Mouse (Mus musculus): ENCODE measurements around the gene Adprm.
A peak's percentile ranks its signal among the peaks of the same experiment; 100 is the strongest.
"Not testable (repeated sequence)": the region's sequence is repeated elsewhere in the genome, so short reads cannot be mapped to it uniquely, and the experiment has no call there.

The Adprm gene

DNA sequence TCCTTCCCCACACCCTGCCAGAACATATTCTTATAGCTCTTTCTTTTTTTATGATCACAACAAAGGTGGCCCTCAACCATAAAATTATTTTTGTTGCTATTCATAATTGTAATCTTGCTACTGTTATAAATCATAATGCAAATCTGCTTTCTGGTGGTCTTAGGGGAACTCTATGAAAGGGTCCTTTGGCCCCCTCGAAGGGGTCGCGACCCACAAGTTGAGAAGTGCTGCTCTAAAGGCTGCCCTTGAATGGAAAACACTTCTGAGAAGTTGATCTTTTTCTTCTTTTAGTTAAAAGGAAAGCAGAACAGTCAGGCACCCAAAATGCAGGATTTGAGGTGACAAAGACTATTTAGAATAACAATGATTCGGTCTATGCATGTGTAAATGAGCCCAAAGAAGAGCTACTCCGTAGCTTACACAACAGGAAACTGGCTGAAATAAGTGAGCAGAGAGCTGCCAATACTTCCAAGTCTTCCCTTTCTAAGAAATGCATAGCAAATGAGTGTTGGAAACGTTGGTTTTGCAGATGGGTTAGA lies 28.5 kb downstream of the Adprm start:
- no peak for DNase-seq (ENCODE audit: extremely low spot score)

DNA sequence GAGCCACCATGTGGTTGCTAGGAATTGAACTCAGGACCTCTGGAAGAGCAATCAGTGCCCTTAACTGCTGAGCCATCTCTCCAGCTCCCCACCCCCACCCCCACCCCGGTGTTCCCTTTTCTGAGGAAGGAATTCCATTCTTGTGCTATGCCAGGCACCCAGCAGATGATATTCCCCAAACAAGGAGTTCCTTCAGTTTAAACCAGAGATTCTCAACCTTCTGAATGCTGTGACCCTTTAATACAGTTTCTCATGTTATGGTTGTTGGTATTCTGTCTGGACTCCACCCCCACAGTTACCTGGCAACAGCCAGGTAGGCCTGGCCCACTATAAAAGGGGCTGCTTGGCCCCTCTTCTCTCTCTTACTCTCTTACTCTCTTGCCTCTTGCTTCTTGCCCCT lies 29.2 kb downstream of the Adprm start:
- not testable (repeated sequence) for DNase-seq (ENCODE audit: extremely low spot score)

DNA sequence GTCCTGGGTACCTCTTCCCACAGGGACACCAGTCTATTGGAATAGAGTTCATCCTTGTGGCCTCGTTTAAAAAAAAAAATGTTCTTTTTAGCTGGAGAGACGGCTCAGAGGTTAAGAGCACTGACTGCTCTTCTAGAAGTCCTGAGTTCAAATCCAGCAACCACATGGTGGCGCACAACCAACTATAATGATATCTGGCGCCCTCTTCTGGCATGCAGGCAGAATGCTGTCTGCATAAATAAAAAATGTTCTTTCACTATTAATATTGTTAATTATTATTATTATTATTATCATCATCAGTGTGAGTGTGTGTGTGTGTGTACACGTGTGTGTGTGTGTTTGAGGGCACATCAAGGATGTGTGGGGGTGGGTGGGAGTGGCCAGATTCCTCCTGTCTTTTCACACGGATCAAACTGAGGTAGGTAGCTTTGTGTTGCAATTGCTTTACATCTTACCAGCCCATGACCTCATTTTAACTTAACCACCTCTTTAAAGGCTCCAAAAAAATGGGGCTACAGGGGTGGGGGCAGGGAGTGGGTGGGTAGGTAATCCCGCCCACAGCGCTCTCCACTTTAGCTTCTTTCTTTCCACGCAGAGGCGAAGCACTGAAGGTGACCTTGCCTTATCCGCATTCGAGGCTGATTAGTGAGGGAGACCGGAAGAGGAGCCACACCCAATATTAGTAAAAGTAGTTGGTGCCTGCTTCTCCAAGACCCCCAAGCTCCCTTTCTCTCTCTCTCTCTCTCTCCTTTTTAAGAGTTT lies 29.9 kb downstream of the Adprm start:
- DNase-seq (ENCODE audit: extremely low spot score): no peak

DNA sequence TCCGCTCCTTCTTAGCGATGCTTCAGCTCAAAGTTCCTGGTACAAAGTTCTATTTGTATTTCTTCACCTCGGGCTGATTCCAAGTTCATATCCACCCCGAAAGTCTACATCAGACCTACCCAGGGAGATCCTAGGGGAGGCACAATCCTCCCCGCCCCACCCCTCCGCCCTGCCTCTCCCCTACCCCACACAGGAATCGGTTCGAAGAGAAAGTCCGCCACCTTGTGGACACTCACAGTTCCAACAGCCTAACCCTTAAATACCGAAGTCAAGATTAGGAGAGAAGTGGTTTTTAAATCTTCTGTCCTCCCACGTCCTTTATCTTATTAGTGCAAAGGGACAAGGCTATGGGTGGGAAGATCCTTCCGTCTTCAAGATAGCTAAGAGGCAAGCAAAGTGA lies 31.4 kb downstream of the Adprm start:
- peak; percentile 74 for DNase-seq (ENCODE audit: extremely low spot score)

DNA sequence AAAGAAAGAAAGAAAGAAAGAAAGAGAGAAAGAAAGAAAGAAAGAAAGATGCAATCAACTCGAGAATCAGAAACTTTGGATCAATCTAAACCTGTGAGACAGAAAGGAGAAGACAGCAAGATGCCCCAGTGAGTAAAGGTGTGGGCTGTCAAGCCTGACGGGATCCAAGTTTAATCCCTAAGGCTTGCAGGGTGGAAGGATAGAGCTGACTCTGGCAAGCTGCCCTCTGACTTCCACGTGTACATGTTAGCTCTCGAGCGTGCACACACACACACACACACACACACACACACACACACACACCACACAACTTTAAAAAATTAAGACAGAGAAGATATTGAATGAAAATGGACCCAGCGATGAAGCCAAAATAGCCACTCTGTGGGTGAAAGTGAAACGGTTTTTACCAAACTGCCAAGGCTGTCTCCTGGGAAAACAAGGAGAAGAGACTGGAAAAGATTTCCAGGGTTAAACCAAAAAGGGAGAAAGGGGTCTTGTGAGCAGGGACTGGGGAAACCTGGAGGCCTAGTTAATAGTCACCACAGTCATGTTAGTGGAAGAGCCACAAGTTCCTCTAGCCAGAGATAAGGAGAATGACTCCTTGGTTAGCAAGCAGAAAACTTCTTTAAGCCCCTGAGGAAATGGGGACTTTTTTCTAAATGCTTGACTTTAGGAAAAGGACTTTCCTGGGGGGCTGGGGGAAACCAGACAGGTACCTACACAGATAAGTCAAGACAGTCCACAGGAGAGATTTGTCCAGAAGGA lies 32.5 kb downstream of the Adprm start:
- no peak for DNase-seq (ENCODE audit: extremely low spot score)

DNA sequence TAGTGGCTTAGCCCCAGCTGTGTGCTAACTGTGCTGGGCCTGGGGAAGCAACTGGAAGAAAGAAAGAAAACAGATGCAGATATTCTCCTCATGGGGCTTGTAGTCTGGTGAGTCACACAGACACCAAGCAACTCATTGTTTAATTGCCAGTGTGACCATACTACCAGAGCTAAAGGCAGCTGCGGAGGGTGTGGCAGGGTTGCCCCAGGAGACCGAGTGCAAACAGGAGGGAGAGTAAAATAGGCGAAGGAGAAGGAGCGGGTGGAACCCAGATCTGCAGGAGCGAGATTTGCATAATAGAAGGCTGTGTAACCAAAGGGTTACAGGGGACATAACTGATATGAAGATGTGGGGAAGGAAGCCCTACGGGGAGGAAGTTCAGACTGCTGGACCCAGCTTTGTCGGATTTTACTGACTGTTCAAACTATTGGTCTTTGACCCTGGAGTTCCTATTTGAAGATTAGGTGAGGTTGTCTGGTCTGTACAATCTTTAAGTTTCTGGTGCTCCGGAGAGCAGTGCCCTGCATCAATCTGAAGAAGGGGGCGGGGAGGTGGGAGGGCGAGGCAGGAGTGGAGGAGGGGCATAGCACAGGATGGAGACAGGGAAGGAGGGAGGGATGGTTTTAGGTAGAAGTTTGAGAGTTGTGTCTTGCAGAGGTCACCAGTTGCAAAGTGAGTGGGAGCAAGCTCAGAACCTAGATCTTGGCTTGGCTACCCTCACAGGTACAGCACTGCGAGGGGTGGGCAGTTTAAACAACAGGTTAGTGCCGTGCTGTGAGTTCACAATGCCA lies 34.4 kb downstream of the Adprm start:
- DNase-seq (ENCODE audit: extremely low spot score): no peak

DNA sequence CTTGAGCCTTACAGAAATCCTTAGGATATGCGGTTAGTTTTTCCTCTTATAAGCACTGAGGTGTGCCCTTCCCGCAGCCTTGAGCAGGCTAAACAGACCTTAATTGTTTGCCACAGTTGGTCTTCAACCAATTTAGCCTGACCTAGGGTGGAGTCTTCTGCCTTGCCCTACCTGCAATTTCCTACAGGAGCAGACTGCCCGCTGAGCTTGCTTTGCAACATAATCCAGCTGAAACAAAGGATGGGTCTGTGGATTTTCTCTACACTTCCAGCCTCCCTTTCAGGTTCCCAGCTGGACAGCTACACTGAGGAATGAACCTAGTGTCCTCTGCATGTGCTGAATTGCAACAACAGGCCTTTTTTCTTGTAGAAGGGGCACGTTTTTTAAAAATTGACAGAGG lies 40.8 kb downstream of the Adprm start:
- no peak for DNase-seq (ENCODE audit: extremely low spot score)

DNA sequence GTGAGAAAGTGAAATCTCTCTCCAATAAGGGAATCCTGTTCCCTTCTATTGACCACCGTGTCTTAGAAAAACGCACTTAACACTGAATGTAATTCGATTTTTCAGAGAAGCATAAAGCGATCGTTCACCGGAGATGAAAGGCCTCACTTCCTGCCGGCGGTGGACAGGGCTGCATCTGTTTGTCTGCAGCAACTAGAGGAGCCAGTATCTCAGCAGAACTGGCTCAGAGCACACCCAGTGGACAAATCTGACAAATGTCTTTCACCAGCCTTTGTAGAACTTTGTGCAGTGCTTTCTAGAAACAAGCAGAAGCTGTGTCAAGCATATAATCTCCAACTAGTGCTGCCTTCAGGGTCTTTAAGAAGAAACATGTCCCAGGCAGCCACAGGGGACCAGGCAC lies 42.0 kb downstream of the Adprm start:
- DNase-seq (ENCODE audit: extremely low spot score): peak; percentile 38

DNA sequence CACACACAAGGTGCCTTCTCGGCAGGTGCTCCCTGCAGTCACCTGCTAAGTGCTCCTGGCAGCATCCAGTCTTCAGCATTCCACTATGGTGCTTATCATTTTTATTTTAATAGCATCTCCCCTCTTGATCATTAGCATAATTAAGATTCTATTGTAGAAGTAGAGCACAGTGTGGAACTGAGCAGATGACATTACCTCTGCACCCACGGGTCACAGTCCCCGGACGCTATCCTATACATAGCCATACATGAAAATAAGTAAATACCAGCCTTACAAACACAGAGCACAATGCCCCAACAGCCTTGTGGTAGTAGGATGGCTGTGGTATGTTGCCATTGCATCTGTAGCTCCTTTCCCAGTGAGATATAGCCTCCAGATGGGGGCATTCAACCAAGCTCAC lies 43.9 kb downstream of the Adprm start:
- no peak for DNase-seq (ENCODE audit: extremely low spot score)

DNA sequence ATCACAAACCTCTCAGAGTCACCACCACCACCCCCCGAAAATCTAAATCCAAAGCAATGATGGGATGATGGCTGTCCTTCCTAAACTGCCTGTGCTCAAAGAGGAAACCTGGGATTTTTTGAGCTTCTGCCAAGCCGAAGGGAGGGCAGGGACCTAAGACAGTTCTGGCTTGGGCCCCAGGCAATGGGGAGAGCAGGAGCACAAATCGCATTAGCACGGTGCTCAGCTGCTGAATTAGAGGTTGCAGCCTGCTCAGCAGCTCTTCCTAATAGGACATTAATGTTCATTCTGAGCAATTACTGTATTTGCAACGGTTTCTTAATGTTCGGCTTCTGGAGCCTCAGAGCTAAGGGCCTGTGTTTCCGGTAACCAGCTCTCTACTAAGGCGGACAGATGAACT lies 44.4 kb downstream of the Adprm start:
- no peak for DNase-seq (ENCODE audit: extremely low spot score)

DNA sequence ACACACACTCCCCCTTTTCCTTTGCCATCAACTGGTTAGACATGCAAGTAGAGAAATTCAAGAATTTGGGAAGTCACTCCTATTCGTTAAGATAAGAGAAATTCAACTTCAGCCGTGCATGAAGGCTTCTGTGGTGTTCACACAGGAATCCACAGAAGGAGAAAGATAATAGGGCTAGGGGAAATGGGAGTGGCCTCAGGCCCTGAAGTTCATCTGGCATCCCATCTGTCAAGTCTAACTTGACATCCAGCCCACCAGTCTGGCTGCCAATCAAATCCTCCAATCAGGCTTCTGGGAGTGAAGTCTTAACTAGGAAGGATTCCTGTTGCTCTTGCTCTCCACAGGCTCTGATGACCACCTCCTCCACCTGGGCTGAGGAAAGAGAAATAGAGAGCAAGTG lies 49.5 kb downstream of the Adprm start:
- DNase-seq (ENCODE audit: extremely low spot score): no peak

DNA sequence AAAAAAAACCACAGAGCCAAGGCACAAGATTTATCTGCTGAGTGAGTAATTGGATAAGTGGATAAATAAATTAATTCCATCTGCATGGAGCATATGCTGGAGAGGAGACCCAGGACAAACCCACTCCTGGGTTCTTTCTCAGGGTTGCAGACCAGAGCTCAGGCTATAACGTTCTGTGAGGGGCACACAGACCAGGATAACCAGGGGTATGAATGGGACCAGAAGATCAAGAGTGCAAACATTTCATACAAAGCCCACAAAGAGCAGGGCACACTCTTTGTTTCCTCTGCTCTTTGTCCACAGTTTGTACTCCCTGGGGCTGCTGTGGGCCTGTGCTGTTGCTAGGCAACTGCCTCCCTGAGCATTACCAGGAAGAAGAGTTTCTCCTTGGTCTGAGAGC lies 50.7 kb downstream of the Adprm start:
- peak; percentile 32 for DNase-seq (ENCODE audit: extremely low spot score)

DNA sequence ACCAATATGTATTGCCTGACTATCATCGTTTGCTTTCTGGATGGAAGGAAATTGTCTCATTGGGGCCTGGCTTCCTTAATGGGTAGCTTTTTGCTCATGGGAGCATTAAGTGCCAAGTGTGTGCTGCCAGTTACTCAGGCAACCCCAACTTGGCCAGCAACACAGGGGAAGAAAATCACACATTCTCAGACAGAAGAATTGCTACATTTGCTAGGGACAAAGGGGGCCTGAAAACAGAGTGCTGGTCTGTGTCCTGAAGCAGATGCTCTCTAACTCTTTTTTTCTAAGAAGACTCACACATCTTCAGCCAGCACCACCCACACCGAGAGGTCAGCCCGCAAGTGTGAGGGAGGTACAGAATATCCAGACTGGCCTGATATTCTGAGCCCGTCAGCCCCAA lies 51.7 kb downstream of the Adprm start:
- DNase-seq (ENCODE audit: extremely low spot score): no peak

DNA sequence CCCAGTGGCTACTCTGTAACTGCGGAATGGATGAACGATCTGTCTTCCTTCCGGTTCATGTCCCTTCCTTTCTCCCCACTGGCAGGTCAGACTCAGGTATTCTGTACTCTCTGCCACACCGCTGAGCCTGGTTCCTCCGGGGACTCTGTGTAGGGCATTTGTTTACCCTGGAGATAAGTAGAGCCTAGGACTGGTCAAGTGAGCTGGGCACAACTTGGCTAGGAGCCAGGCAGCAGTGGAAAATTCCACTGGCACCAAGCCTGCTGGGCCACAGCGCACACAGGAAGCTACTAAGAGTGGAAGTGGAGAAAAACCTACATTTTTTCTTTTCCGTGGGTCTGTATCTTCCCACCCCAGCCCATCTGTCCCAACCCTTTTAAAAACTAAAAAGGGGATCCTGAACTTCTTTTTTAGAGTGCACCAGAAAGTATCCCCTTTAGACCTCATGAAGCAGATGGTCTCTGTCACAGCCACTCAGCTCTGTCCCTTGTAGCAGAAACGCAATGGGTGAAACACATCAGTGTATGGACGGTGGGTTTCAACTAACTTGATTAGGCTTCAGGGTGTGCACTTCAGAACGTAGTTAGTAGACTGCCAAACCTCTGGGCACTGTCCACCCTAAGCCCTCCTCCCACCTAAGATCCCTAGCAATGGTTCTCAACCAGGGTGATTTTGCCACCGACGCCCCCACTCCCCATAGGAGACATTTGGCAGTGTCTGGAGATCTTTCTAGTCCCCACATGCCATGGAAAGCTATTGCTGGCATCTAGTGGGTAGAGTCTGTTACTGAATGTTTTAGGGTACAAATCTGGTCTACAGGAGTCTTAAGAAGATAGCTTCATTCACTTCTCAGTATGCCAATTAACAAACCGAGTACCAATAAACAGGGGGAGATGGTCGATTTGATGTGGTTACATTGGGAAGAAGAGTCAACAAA lies 53.7 kb downstream of the Adprm start:
- no peak for DNase-seq (ENCODE audit: extremely low spot score)

DNA sequence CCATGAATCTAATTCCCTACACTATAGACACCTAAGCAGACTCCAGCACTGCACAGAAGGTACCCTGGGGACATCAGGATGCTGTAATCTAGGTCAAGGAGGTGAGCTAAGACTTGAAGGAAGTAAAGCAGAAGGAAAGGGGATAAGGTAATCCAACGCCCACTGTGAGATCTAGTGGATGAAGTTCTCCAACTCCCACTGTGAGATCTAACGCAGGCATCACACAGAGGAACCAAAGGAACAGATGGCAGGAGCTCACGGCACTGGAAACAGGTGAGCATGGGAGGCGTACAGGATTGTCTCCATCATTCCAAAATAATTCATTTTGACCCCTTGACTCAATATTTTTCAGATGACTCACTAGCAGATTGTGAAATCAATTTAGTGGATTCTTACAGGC lies 55.9 kb downstream of the Adprm start:
- no peak for DNase-seq (ENCODE audit: extremely low spot score)

DNA sequence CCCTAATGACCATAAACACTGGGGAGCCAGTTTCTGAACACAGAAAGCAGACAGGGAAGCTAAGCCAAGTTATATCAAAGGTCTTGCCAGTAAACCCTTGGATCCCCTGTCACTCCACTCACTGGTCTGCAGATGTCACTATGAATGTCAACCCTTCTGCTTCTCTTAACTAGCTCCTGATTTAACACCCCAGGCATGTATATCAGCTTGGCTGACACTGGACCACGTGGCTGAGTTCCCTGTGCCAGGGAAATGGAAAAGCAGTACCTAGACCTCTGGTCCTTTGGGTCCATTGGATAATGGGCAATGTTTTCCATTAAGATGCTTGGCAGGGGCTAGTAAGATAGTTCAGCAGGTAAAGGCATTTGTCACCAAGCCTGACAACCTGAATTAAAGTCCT lies 58.7 kb downstream of the Adprm start:
- DNase-seq (ENCODE audit: extremely low spot score): no peak

DNA sequence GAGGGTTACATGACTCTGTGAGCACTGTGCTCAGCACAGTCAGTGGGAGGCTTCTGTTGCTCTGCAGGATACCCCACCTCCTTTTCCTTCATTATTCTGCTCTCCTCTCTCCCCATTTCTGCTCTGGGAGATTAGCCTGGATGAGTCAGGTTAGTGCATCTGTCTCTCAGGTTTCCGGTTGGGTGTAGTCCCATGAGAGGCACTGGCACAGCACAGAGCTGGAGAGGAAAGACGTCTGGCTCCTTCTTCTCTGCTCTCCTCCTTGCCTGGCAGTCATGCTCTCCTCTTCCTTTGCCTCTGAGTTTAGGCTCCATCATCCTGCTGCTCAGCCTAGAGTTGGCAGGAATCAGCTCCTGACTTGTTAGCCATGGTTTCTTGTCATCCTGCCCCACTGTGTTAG lies 60.2 kb downstream of the Adprm start:
- no peak for DNase-seq (ENCODE audit: extremely low spot score)

Data from embryo, embryonic 9.5 days (tissue).